ENCODE assay signal across 10 mouse cellular contexts in genomic region chr12:70563446-70563845, GRCm38 (mm10).
"Had no signal": no experiment of that assay in that cellular context is flagged by ENCODE, and none has a peak within 500 bp of the region (broad histone marks: within the 10 kb centered on the region; RNA-seq: fewer than 3 reads in every experiment).

No protein-coding gene starts in this region.

- DNase-seq: liver, postnatal 0 days; lung, adult 2 months; lung, postnatal 14 days; lung, postnatal 36 days; right cerebral cortex, postnatal 25 days; right cerebral cortex, postnatal 4 days; spleen, adult 18-20 months; thymus, adult 18-20 months; thymus, postnatal 25 days; thymus, postnatal 4 days had no signal
